Mouse (Mus musculus) MEL (cell line): ENCODE results near the gene Sfmbt2. TPM values are rescaled to one million over a fixed set of nuclear protein-coding genes. Genes with fewer than 3 reads are reported as not detected.

ENCODE experiments used
- DNase-seq: peaks from one replicate; pipeline ENCODE4 v3.0.0; 2011; ENCODE audit warnings: low read depth, low spot score
- H3K27ac ChIP-seq: 2 replicates; pipeline ENCODE4 v1.5.1; 2012; ENCODE audit warnings: low read depth, mild to moderate bottlenecking, control low read depth, low read length, moderate library complexity; ENCODE audit not compliant: control insufficient read depth
- H3K27me3 ChIP-seq, 2 experiments: fragments of 150-350 bp in 1 of 2; sonication (generic) in 1 of 2; 2 replicates each; pipeline ENCODE4 v1.6.1; 2012; ENCODE audit warnings: low read length in 2 of 2, mild to moderate bottlenecking in 2 of 2, improper control_type of control experiment in 1 of 2, moderate library complexity in 1 of 2; ENCODE audit not compliant: insufficient read depth in 2 of 2, control insufficient read depth in 1 of 2
- H3K36me3 ChIP-seq, 2 experiments: 2 replicates each; pipeline ENCODE4 v1.6.1; 2012 to 2014; ENCODE audit warnings: low read length in 2 of 2, improper control_type of control experiment in 1 of 2, inconsistent platforms in 1 of 2, mild to moderate bottlenecking in 1 of 2; ENCODE audit not compliant: insufficient read depth in 2 of 2, control insufficient read depth in 1 of 2
- H3K4me1 ChIP-seq, 2 experiments: fragments of 150-350 bp in 1 of 2; sonication (generic) in 1 of 2; 2 replicates each; pipeline ENCODE4 v1.6.1; 2012; ENCODE audit warnings: low read length in 2 of 2, improper control_type of control experiment in 1 of 2, mild to moderate bottlenecking in 1 of 2; ENCODE audit not compliant: insufficient read depth in 2 of 2, control insufficient read depth in 1 of 2
- H3K4me3 ChIP-seq, 2 experiments: fragments of 150-350 bp in 1 of 2; sonication (generic) in 1 of 2; 2 replicates each; pipeline ENCODE4 v1.5.1; 2012; ENCODE audit warnings: low read depth in 2 of 2, low read length in 2 of 2, mild to moderate bottlenecking in 2 of 2, moderate library complexity in 2 of 2, control low read depth in 1 of 2, improper control_type of control experiment in 1 of 2; ENCODE audit not compliant: control insufficient read depth in 1 of 2, insufficient read depth in 1 of 2
- H3K79me2 ChIP-seq: 2 replicates; pipeline ENCODE4 v1.6.1; 2012; ENCODE audit warnings: mild to moderate bottlenecking, low read length, moderate library complexity; ENCODE audit not compliant: control insufficient read depth, poor library complexity, insufficient read depth
- H3K9ac ChIP-seq: 2 replicates; pipeline ENCODE4 v1.6.1; 2012; ENCODE audit warnings: low read depth, mild to moderate bottlenecking, control low read depth, low read length, moderate library complexity; ENCODE audit not compliant: control insufficient read depth, poor library complexity, severe bottlenecking
- H3K9me3 ChIP-seq: fragments of 150-350 bp; sonication (generic); replicated peaks from 2 replicates; pipeline ENCODE4 v1.6.1; 2012; ENCODE audit warnings: mild to moderate bottlenecking, low read length, improper control_type of control experiment, moderate library complexity; ENCODE audit not compliant: insufficient read depth
- CHD2 ChIP-seq: IDR thresholded peaks from 2 replicates; pipeline ENCODE4 v1.6.1; 2011; ENCODE audit warnings: low read length, improper control_type of control experiment
- EP300 ChIP-seq, 2 experiments: IDR thresholded peaks; 2 replicates each; pipeline ENCODE4 v1.6.1; 2011; ENCODE audit warnings: improper control_type of control experiment in 2 of 2, low read length in 2 of 2, low read depth in 1 of 2, mild to moderate bottlenecking in 1 of 2
- ETS1 ChIP-seq: IDR thresholded peaks from 2 replicates; pipeline ENCODE4 v1.6.1; 2012; ENCODE audit warnings: low read depth, mild to moderate bottlenecking, inconsistent platforms, low read length, improper control_type of control experiment, moderate library complexity
- GABPA ChIP-seq: IDR thresholded peaks from 2 replicates; pipeline ENCODE4 v1.6.1; 2012; ENCODE audit warnings: low read depth, mild to moderate bottlenecking, inconsistent platforms, low read length, improper control_type of control experiment, moderate library complexity
- JUND ChIP-seq: IDR thresholded peaks from 2 replicates; pipeline ENCODE4 v1.6.1; 2011; ENCODE audit warnings: low read depth, mild to moderate bottlenecking, improper control_type of control experiment, low read length
- MEF2A ChIP-seq: IDR thresholded peaks from 2 replicates; pipeline ENCODE4 v1.6.1; 2014; ENCODE audit warnings: low read depth, mild to moderate bottlenecking, inconsistent platforms, low read length, improper control_type of control experiment; ENCODE audit not compliant: poor library complexity, insufficient replicate concordance, severe bottlenecking; ENCODE audit errors: extremely low read depth
- MXI1 ChIP-seq: IDR thresholded peaks from 2 replicates; pipeline ENCODE4 v1.6.1; 2011; ENCODE audit warnings: mild to moderate bottlenecking, low read depth, low read length, improper control_type of control experiment
- MYB ChIP-seq: IDR thresholded peaks from 2 replicates; pipeline ENCODE4 v1.6.1; 2011; ENCODE audit warnings: mild to moderate bottlenecking, low read depth, low read length, improper control_type of control experiment
- POLR2A ChIP-seq, 2 experiments: IDR thresholded peaks; 2 replicates each; pipeline ENCODE4 v1.6.1; 2011 to 2012; ENCODE audit warnings: low read length in 2 of 2, mild to moderate bottlenecking in 2 of 2, control low read depth in 1 of 2, improper control_type of control experiment in 1 of 2, low read depth in 1 of 2, moderate library complexity in 1 of 2; ENCODE audit not compliant: control insufficient read depth in 1 of 2, insufficient read depth in 1 of 2, poor library complexity in 1 of 2
- POLR2AphosphoS5 ChIP-seq: IDR thresholded peaks from 2 replicates; pipeline ENCODE4 v1.6.1; 2012; ENCODE audit warnings: low read depth, borderline replicate concordance, mild to moderate bottlenecking, inconsistent platforms, low read length, moderate library complexity, mixed read lengths
- SIN3A ChIP-seq: IDR thresholded peaks from 2 replicates; pipeline ENCODE4 v1.6.1; 2012; ENCODE audit warnings: low read length, improper control_type of control experiment, inconsistent platforms
- SMC3 ChIP-seq: IDR thresholded peaks from 2 replicates; pipeline ENCODE4 v1.6.1; 2011; ENCODE audit warnings: low read depth, low read length, improper control_type of control experiment
- TAL1 ChIP-seq: IDR thresholded peaks from 2 replicates; pipeline ENCODE4 v1.6.1; 2012; ENCODE audit warnings: mild to moderate bottlenecking, inconsistent platforms, low read length, moderate library complexity, mixed read lengths
- TBP ChIP-seq: IDR thresholded peaks from 2 replicates; pipeline ENCODE4 v1.8.0; 2011; ENCODE audit warnings: low read depth, low read length, improper control_type of control experiment
- TCF12 ChIP-seq: IDR thresholded peaks from 2 replicates; pipeline ENCODE4 v1.6.1; 2014; ENCODE audit warnings: low read depth, mild to moderate bottlenecking, inconsistent platforms, low read length, improper control_type of control experiment, moderate library complexity
- USF1 ChIP-seq: IDR thresholded peaks from 2 replicates; pipeline ENCODE4 v1.6.1; 2014; ENCODE audit warnings: low read depth, mild to moderate bottlenecking, inconsistent platforms, low read length, improper control_type of control experiment, moderate library complexity
- ZMIZ1 ChIP-seq: IDR thresholded peaks from 2 replicates; pipeline ENCODE4 v1.6.1; 2012; ENCODE audit warnings: low read depth, mild to moderate bottlenecking, inconsistent platforms, low read length, improper control_type of control experiment, moderate library complexity
- ZNF384 ChIP-seq: IDR thresholded peaks from 2 replicates; pipeline ENCODE4 v1.6.1; 2012; ENCODE audit warnings: low read depth, mild to moderate bottlenecking, inconsistent platforms, low read length, improper control_type of control experiment
- polyA plus RNA-seq, 2 experiments: library from polyadenylated mRNA; stranded (reverse) in 1 of 2; unstranded in 1 of 2; fragments of >175 nt in 1 of 2; fragments of >200 nt in 1 of 2; gene quantifications; 2 replicates each; pipeline versions ENCODE4 v1.2.1 to v1.2.4; 2012; ENCODE audit warnings: low replicate concordance in 2 of 2, low read depth in 1 of 2; ENCODE audit not compliant: insufficient read length in 2 of 2, insufficient read depth in 1 of 2, missing spikeins in 1 of 2
- total RNA-seq: library from RNA; depleted of rRNA; stranded (reverse); fragments of 300-350 nt; gene quantifications from 2 replicates; pipeline ENCODE4 v1.2.3, GENCODE M21; 2012

Sfmbt2 gene
- total and polyA plus RNA-seq, 3 experiments: not detected

GRCm38 (mm10) chr2:10369676-10370075 lies 634 bp upstream of the Sfmbt2 start:
- Histone ChIP-seq H3K27me3 (no peaks in the 10 kb centered on the region), H3K4me1 (no peaks in the 10 kb centered on the region), H3K4me3 (no peak overlapping the region), H3K79me2 (no peaks in the 10 kb centered on the region), H3K9me3 (no peaks in the 10 kb centered on the region), H3K36me3 (no peaks in the 10 kb centered on the region), H3K9ac (no peak overlapping the region), H3K27ac (no peak overlapping the region)
- no peak for TF ChIP-seq SIN3A
- TF ChIP-seq POLR2A (IDR thresholded peaks at IDR 0.05; ENCODE audit: control insufficient read depth in 1 of 2, insufficient read depth in 1 of 2, low read depth in 1 of 2, low read length in 2 of 2, poor library complexity in 1 of 2): no peak
- TF ChIP-seq GABPA: no peak
- TF ChIP-seq MXI1: no peak
- no peak for TF ChIP-seq MYB
- TF ChIP-seq USF1: no peak
- TF ChIP-seq EP300 (IDR thresholded peaks at IDR 0.05; ENCODE audit: low read depth in 1 of 2, low read length in 2 of 2): no peak
- no peak for TF ChIP-seq MEF2A
- no peak for TF ChIP-seq TBP
- no peak for TF ChIP-seq TAL1
- DNase-seq: no peak

GRCm38 (mm10) chr2:10370687-10371458 lies 563 bp downstream of the Sfmbt2 start:
- no peaks in the 10 kb centered on the region for H3K27me3 ChIP-seq
- no peaks in the 10 kb centered on the region for H3K36me3 ChIP-seq
- H3K79me2 ChIP-seq: no peaks in the 10 kb centered on the region
- H3K4me3 ChIP-seq: no peak overlapping the region
- no peaks in the 10 kb centered on the region for H3K4me1 ChIP-seq
- H3K27ac ChIP-seq: no peak overlapping the region
- TF ChIP-seq SMC3: no peak
- no peak for TF ChIP-seq ZNF384
- no peak for TF ChIP-seq POLR2AphosphoS5
- TF ChIP-seq ETS1: no peak
- no peak for TF ChIP-seq ZMIZ1
- TF ChIP-seq JUND: no peak
- no peak for TF ChIP-seq TCF12
- no peak for TF ChIP-seq CHD2
- no peaks in the 10 kb centered on the region for H3K9me3 ChIP-seq
- no peak overlapping the region for H3K9ac ChIP-seq
- DNase-seq: no peak
